8 mouse cellular contexts compared by ENCODE assay signal in the genomic region with DNA sequence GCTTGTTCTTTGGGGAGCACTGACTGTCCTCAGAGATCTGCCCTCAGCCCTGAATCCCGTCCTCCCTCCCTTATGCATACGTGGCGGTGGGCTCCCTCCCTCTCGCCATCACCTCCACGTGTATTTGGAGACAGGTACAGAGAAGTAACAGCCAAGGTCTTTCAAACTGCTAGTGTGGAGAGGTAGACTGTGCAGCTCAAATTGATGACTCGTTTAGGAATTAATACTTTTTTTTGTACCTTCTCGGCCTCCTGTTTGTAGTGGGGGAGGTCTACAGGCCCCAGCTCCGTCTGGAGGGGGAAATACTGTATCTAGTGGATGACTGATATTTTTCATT.
DNase-seq lines count a peak whose midpoint lies in the region; ATAC-seq and TF ChIP-seq lines count a peak whose summit lies in the region.

No protein-coding gene starts in this region.

- DNase-seq in cerebellum, adult 2 months = no peak
- no peak for DNase-seq in cerebellum, postnatal 4 days (ENCODE audit: low spot score in 2 of 2)
- DNase-seq in testis, postnatal 14 days (ENCODE audit: low spot score) = no peak
- DNase-seq in liver, embryonic 13.5 days = no peak
- no peak for DNase-seq in ovary, adult 18-20 months (ENCODE audit: low spot score)
- DNase-seq in thymus, postnatal 25 days = no peak
- no peak for DNase-seq in adrenal gland, postnatal 10 days

- no peaks in the 10 kb centered on the region for H3K9me3 ChIP-seq in liver, embryonic 13.5 days (replicated peaks)

- H3K4me1 ChIP-seq in cerebellum, adult 2 months (ENCODE audit: control insufficient read depth, insufficient read depth, low read length) = peaks cover 9% of the 10 kb centered on the region
- peaks cover 15% of the 10 kb centered on the region for H3K4me1 ChIP-seq in testis, adult 2 months (ENCODE audit: control insufficient read depth, insufficient read depth, low read length)
- H3K4me1 ChIP-seq in liver, embryonic 13.5 days (replicated peaks) = peaks cover 5% of the 10 kb centered on the region

- no peaks in the 10 kb centered on the region for H3K27me3 ChIP-seq in cerebellum, adult 2 months (ENCODE audit: control insufficient read depth, insufficient read depth, low read length)
- H3K27me3 ChIP-seq in testis, adult 2 months (ENCODE audit: control insufficient read depth, insufficient read depth, low read length) = no peaks in the 10 kb centered on the region; the same call in 1 of the 2 replicates
- H3K27me3 ChIP-seq in liver, embryonic 13.5 days = peaks cover 67% of the 10 kb centered on the region

- no peak for ATAC-seq in liver, embryonic 13.5 days (ENCODE audit: low read depth)

- H3K9ac ChIP-seq in liver, embryonic 13.5 days = no peak overlapping the region

- no peak for TF ChIP-seq CTCF in cerebellum, adult 2 months (IDR thresholded peaks at IDR 0.05; ENCODE audit: borderline replicate concordance, insufficient read depth, low read depth, low read length)
- TF ChIP-seq CTCF in testis, adult 2 months (IDR thresholded peaks at IDR 0.05; ENCODE audit: control insufficient read depth, insufficient read depth, insufficient replicate concordance, low read depth, low read length) = no peak

- no peak overlapping the region for H3K27ac ChIP-seq in cerebellum, adult 2 months (ENCODE audit: insufficient read depth, low read length)
- H3K27ac ChIP-seq in testis, adult 2 months (ENCODE audit: control insufficient read depth, insufficient read depth, low read depth, low read length) = no peak overlapping the region
- no peak overlapping the region for H3K27ac ChIP-seq in liver, embryonic 13.5 days

- TF ChIP-seq POLR2A in cerebellum, adult 2 months (IDR thresholded peaks at IDR 0.05; ENCODE audit: borderline replicate concordance, insufficient read depth, low read length) = no peak
- no peak for TF ChIP-seq POLR2A in testis, adult 2 months (IDR thresholded peaks at IDR 0.05; ENCODE audit: control insufficient read depth, low read depth, low read length)

- peak overlapping the region; percentile 66 for H3K4me2 ChIP-seq in liver, embryonic 13.5 days

- 18% methylated on average over 8 of the region's 8 CpGs for WGBS in cerebellum, adult 2 months
- WGBS in liver, embryonic 13.5 days (ENCODE audit: insufficient replicate concordance) = 7% methylated on average over 8 of the region's 8 CpGs

- H3K36me3 ChIP-seq in testis, adult 2 months (ENCODE audit: control insufficient read depth, insufficient read depth, low read length) = no peaks in the 10 kb centered on the region
- no peaks in the 10 kb centered on the region for H3K36me3 ChIP-seq in liver, embryonic 13.5 days

- H3K4me3 ChIP-seq in cerebellum, adult 2 months (replicated peaks; ENCODE audit: insufficient read depth, low read depth, low read length) = peak overlapping the region; percentile 59
- peak overlapping the region; percentile 64 for H3K4me3 ChIP-seq in testis, adult 2 months (ENCODE audit: control insufficient read depth, low read depth, low read length)
- peak overlapping the region; percentile 52; the same call in 1 of the 2 replicates for H3K4me3 ChIP-seq in liver, embryonic 13.5 days (replicated peaks)
